Mouse (Mus musculus) midbrain, embryonic 13.5 days (tissue): Measurements from ENCODE around the gene Tm2d1. TPM values are rescaled to one million over a fixed set of nuclear protein-coding genes. Genes with fewer than 3 reads are reported as not detected.

Experiments
- ATAC-seq: fragments of 200-750 bp; cut with Nextera tagmentation; 2 replicates; pipeline ENCODE4 v1.8.0; 2017; ENCODE audit warnings: mild to moderate bottlenecking, moderate TSS enrichment, moderate library complexity
- H3K27ac ChIP-seq: fragments of 300-500 bp; sonication (generic); 2 replicates; pipeline ENCODE4 v1.5.1; 2015; ENCODE audit warnings: inconsistent platforms, mild to moderate bottlenecking, moderate library complexity
- H3K27me3 ChIP-seq: fragments of 300-500 bp; sonication (generic); 2 replicates; pipeline ENCODE4 v1.6.1; 2015; ENCODE audit warnings: mild to moderate bottlenecking, inconsistent platforms
- H3K36me3 ChIP-seq: fragments of 300-500 bp; sonication (generic); 2 replicates; pipeline ENCODE4 v1.6.1; 2015; ENCODE audit warnings: mild to moderate bottlenecking, inconsistent platforms
- H3K4me1 ChIP-seq: fragments of 300-500 bp; sonication (generic); replicated peaks from 2 replicates; pipeline ENCODE4 v1.6.1; 2015; ENCODE audit warnings: inconsistent platforms
- H3K4me2 ChIP-seq: fragments of 300-500 bp; sonication (generic); replicated peaks from 2 replicates; pipeline ENCODE4 v1.6.1; 2015; ENCODE audit warnings: moderate library complexity, mild to moderate bottlenecking, inconsistent platforms
- H3K4me3 ChIP-seq: fragments of 300-500 bp; sonication (generic); replicated peaks from 2 replicates; pipeline ENCODE4 v1.5.1; 2015; ENCODE audit warnings: mild to moderate bottlenecking, inconsistent platforms
- H3K9ac ChIP-seq: fragments of 300-500 bp; sonication (generic); replicated peaks from 2 replicates; pipeline ENCODE4 v1.6.1; 2015; ENCODE audit warnings: mild to moderate bottlenecking, inconsistent platforms
- H3K9me3 ChIP-seq: fragments of 300-500 bp; sonication (generic); 2 replicates; pipeline ENCODE4 v1.6.1; 2016; ENCODE audit warnings: mild to moderate bottlenecking, inconsistent platforms
- WGBS: fragments of 180-500 bp; shearing (Covaris S2); methylation state at CpG from one replicate; pipeline ENCODE4 v1.1.7; 2015; 5-methylcytosine and 5-hydroxymethylcytosine counted together
- polyA plus RNA-seq: library from polyadenylated mRNA; unstranded; fragments of >200 nt; fragmentation: Nextera tagmentation; extraction: Ambion mirVana; gene quantifications from 2 replicates; pipeline ENCODE4 v1.2.1, GENCODE M21; 2015

The Tm2d1 gene
- polyA plus RNA-seq, 1 experiment from 2014 or later = 120 TPM

- no peak overlapping the region for H3K27ac ChIP-seq
- H3K36me3 ChIP-seq = peaks cover 26% of the 10 kb centered on the region
- no peaks in the 10 kb centered on the region for H3K27me3 ChIP-seq
- ATAC-seq = peak; percentile 53; the same call in 1 of the 2 replicates
- no peak overlapping the region for H3K4me3 ChIP-seq
- no peaks in the 10 kb centered on the region for H3K4me1 ChIP-seq
- WGBS = 62% methylated on average over 4 of the region's 4 CpGs
- H3K4me2 ChIP-seq = no peak overlapping the region
- no peaks in the 10 kb centered on the region for H3K9me3 ChIP-seq
- H3K9ac ChIP-seq = no peak overlapping the region
Measured at GRCm38 (mm10) chr4:98375401-98375800, 7.7 kb downstream of the Tm2d1 start.

GRCm38 (mm10) chr4:98358034-98358809, 24.9 kb downstream of the Tm2d1 start:
- Histone ChIP-seq H3K27ac (no peak overlapping the region), H3K4me3 (no peak overlapping the region), H3K4me1 (no peaks in the 10 kb centered on the region), H3K4me2 (no peak overlapping the region), H3K9ac (no peak overlapping the region), H3K36me3 (peaks cover 59% of the 10 kb centered on the region), H3K9me3 (no peaks in the 10 kb centered on the region), H3K27me3 (no peaks in the 10 kb centered on the region)
- no peak for ATAC-seq
- WGBS = 97% methylated on average over 9 of the region's 9 CpGs

- no peak overlapping the region for H3K27ac ChIP-seq
- H3K4me3 ChIP-seq = no peak overlapping the region
- no peak overlapping the region for H3K4me2 ChIP-seq
- no peak overlapping the region for H3K9ac ChIP-seq
- H3K9me3 ChIP-seq = peaks cover 3% of the 10 kb centered on the region; the same call in 1 of the 2 replicates
- H3K4me1 ChIP-seq = peaks cover 3% of the 10 kb centered on the region; the same call in 1 of the 2 replicates
- 0 out of 2 replicates have a peak, but pooled peaks cover 4% of the 10 kb centered on the region for H3K36me3 ChIP-seq
- no peaks in the 10 kb centered on the region for H3K27me3 ChIP-seq
- 91% methylated on average over 5 of the region's 5 CpGs for WGBS
- no peak for ATAC-seq
Measured at GRCm38 (mm10) chr4:98348580-98348979, 34.5 kb downstream of the Tm2d1 start.

- Histone ChIP-seq H3K27ac (no peak overlapping the region), H3K36me3 (no peaks in the 10 kb centered on the region), H3K4me2 (no peak overlapping the region), H3K4me3 (no peak overlapping the region), H3K9ac (no peak overlapping the region), H3K27me3 (no peaks in the 10 kb centered on the region; the same call in 1 of the 2 replicates), H3K9me3 (peaks cover 3% of the 10 kb centered on the region; the same call in 1 of the 2 replicates), H3K4me1 (peaks cover 3% of the 10 kb centered on the region; the same call in 1 of the 2 replicates)
- WGBS = 95% methylated on average over 10 of the region's 10 CpGs
- no peak for ATAC-seq
Measured at GRCm38 (mm10) chr4:98345783-98346182, 37.3 kb downstream of the Tm2d1 start.

- Histone ChIP-seq H3K9me3 (peaks cover 3% of the 10 kb centered on the region; the same call in 1 of the 2 replicates), H3K4me2 (no peak overlapping the region), H3K9ac (no peak overlapping the region), H3K4me1 (peaks cover 14% of the 10 kb centered on the region), H3K36me3 (no peaks in the 10 kb centered on the region), H3K27ac (no peak overlapping the region), H3K27me3 (no peaks in the 10 kb centered on the region; the same call in 1 of the 2 replicates), H3K4me3 (no peak overlapping the region)
- WGBS = 78% methylated on average over 10 of the region's 10 CpGs
- ATAC-seq = no peak
Measured at GRCm38 (mm10) chr4:98339992-98340564, 43.0 kb downstream of the Tm2d1 start.

GRCm38 (mm10) chr4:98338636-98339630, 44.2 kb downstream of the Tm2d1 start:
- Histone ChIP-seq H3K27ac (no peak overlapping the region), H3K9me3 (peaks cover 1% of the 10 kb centered on the region; the same call in 1 of the 2 replicates), H3K4me2 (0 out of 2 replicates have a peak overlapping the region, but pooled peaks have one; percentile 3), H3K4me3 (no peak overlapping the region), H3K27me3 (no peaks in the 10 kb centered on the region; the same call in 1 of the 2 replicates), H3K9ac (no peak overlapping the region), H3K4me1 (peaks cover 14% of the 10 kb centered on the region), H3K36me3 (no peaks in the 10 kb centered on the region)
- ATAC-seq = peak; percentile 74
- 51% methylated on average over 14 of the region's 14 CpGs for WGBS

- no peak for ATAC-seq
- no peak overlapping the region for H3K4me2 ChIP-seq
- no peak overlapping the region for H3K27ac ChIP-seq
- H3K9ac ChIP-seq = no peak overlapping the region
- H3K27me3 ChIP-seq = no peaks in the 10 kb centered on the region; the same call in 1 of the 2 replicates
- H3K9me3 ChIP-seq = no peaks in the 10 kb centered on the region
- no peaks in the 10 kb centered on the region for H3K36me3 ChIP-seq
- whole genome bisulfite sequencing = 77% methylated on average over 5 of the region's 5 CpGs
- H3K4me1 ChIP-seq = peaks cover 14% of the 10 kb centered on the region
- no peak overlapping the region for H3K4me3 ChIP-seq
Measured at GRCm38 (mm10) chr4:98337197-98337596, 45.9 kb downstream of the Tm2d1 start.

- Histone ChIP-seq H3K36me3 (no peaks in the 10 kb centered on the region), H3K9ac (no peak overlapping the region), H3K4me1 (peaks cover 14% of the 10 kb centered on the region), H3K9me3 (no peaks in the 10 kb centered on the region), H3K27me3 (no peaks in the 10 kb centered on the region; the same call in 1 of the 2 replicates), H3K4me2 (no peak overlapping the region), H3K4me3 (no peak overlapping the region), H3K27ac (no peak overlapping the region)
- 83% methylated on average over 8 of the region's 8 CpGs for WGBS
- ATAC-seq = no peak
Measured at GRCm38 (mm10) chr4:98335726-98336125, 47.4 kb downstream of the Tm2d1 start.

GRCm38 (mm10) chr4:98322223-98322622, 60.9 kb downstream of the Tm2d1 start:
- peak overlapping the region; percentile 81 for H3K27ac ChIP-seq
- no peaks in the 10 kb centered on the region for H3K27me3 ChIP-seq
- ATAC-seq = peak; percentile 95
- H3K4me2 ChIP-seq = peak overlapping the region; percentile 75
- H3K36me3 ChIP-seq = no peaks in the 10 kb centered on the region
- no peaks in the 10 kb centered on the region for H3K9me3 ChIP-seq
- 0% methylated on average over 29 of the region's 29 CpGs for WGBS
- H3K4me3 ChIP-seq = peak overlapping the region; percentile 47
- H3K4me1 ChIP-seq = peaks cover 10% of the 10 kb centered on the region
- H3K9ac ChIP-seq = peak overlapping the region; percentile 73

GRCm38 (mm10) chr4:98321371-98322111, 61.6 kb downstream of the Tm2d1 start:
- WGBS = 2% methylated on average over 18 of the region's 18 CpGs
- Histone ChIP-seq H3K4me3 (peak overlapping the region; percentile 47), H3K4me2 (peak overlapping the region; percentile 75), H3K9ac (peak overlapping the region; percentile 73), H3K27me3 (no peaks in the 10 kb centered on the region), H3K9me3 (no peaks in the 10 kb centered on the region), H3K36me3 (no peaks in the 10 kb centered on the region), H3K4me1 (peaks cover 10% of the 10 kb centered on the region), H3K27ac (peak overlapping the region; percentile 81)
- ATAC-seq = peak; percentile 77

- WGBS = 87% methylated on average over 3 of the region's 3 CpGs
- Histone ChIP-seq H3K4me3 (no peak overlapping the region), H3K4me1 (peaks cover 10% of the 10 kb centered on the region), H3K9ac (no peak overlapping the region), H3K4me2 (no peak overlapping the region), H3K9me3 (no peaks in the 10 kb centered on the region), H3K27me3 (no peaks in the 10 kb centered on the region), H3K27ac (no peak overlapping the region), H3K36me3 (no peaks in the 10 kb centered on the region)
- no peak for ATAC-seq
Measured at GRCm38 (mm10) chr4:98318769-98319168, 64.3 kb downstream of the Tm2d1 start.
